Mouse (Mus musculus) right cerebral cortex, postnatal 36 days (tissue): ENCODE data around the gene Irak4.

Source experiments
- DNase-seq, 2 experiments: peaks; one replicate each; pipeline ENCODE4 v3.0.0; 2022; ENCODE audit warnings: low spot score in 2 of 2, mixed read lengths in 1 of 2

The Irak4 gene

DNA sequence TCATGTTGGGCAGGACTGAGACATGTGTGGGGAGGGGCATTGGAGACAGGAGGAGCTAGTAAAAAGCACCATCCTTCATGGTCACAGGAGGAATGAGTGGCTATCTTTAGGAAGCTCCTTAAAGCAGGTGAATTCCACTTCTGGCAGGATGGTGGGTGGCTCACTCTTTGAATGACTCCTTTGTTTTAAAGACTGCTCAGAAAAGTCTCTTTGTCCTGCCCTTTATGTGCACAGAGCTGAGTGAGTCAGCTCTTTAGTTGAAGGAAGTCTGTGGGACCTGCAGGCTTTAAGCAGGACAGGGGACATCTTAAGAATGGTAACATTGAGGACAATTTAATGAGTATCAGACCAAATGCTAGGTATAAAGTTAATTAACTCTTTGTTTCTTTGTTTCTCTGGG, 77.5 kb downstream of the Irak4 start:
- DNase-seq: no peak

DNA sequence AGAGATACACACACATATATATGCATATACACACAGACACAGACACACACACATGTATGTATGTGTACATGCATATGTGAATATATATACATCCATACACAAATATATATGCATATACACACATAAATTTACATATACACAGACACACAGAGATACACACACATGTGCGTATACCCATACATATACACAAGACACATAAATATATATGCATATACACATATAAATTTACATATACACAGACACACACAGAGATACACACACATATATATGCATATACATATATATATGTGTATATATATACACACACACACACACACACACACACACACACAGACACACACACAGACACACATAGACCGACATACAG, 85.0 kb downstream of the Irak4 start:
- DNase-seq: no peak

DNA sequence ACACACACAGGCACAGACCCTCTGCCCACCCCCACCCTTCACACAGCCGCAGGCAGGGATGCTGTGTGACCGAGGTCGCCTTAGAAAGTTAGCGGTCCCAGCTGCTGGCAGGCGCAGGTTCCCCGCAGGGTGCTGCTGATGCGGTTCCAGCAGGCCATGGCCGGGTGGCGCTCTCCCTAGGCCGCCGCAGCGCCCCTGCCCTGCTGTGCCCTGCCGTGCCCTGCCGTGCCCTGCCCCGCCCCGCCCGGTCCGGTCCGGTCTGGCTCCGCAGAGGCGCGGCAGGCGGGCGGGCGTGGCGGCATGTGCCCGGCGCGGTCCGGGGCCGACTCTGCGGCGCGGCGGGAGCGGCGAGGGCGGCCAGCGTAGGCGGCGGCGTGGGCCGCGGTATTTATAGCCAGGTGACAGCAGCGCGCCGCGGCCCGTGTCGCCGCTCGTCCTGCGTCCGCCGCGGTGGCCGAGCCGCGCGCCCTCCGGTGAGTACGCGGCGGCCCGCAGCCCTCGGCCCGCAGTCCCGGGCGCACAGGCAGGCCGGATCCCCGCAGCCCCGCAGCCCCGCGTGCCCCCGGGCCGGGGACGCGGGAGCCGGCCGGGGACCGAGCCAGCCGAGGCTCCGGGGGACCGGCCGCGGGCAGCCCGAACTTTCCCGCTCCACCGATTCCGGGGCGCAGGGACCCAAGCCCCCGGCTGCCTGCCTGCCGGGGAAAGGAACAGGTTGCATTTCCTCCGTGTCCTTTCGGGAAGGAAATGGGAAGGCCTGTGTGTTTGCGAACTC, 85.6 kb downstream of the Irak4 start, which contains the start of gene Tmem117:
Gene Tmem117 (plus strand): TSS at position 403 of the 772 bp plus-strand sequence.
- no peak for DNase-seq

DNA sequence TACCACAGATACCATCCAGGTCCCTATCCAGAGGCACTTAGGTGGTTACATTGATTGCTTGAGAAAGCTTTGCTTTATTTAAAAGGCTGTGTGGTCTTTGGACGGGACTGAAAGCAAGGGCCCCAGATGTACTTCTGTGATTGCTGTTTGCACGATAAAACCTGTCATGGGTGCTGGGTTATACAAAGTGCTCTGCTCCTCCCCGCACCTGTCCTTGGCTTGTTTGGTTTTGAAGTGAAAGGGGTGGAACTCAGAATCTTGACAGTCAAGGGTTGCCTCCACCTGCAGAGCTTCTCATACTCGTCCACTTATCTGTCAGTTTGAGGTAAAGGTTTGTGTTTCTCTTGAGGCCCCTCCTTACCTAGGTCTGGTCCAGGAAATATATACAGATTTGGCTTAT, 87.1 kb downstream of the Irak4 start:
- DNase-seq: no peak
